Mouse (Mus musculus): ENCODE measurements around the gene Dtx3. TPM values are rescaled to one million over a fixed set of nuclear protein-coding genes. Genes with fewer than 3 reads are reported as not detected.

Gene Dtx3
- polyA plus RNA-seq, 1 experiment from 2014 or later, result 223 TPM

DNA sequence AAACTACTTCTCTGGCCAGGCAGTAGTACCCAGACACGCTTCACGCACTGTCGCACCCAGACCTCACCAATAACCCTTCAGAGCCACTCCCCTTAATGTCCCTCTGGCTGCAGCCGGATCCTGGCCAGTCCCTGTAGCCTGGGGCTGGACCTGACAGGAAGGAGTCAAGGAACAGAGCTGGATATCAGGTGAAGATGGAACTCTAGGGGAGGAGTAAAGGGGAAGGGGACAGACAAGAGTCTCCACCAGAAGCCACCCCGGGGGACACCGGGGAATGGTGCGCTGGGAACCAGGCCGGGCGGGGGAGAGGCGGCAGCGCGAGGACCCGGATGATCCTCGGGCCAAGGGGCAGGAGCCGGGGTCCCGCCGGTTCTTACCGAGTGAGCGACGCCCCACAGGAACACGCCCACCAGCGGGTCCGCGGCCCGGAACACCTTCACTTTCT is 15.5 kb upstream of the Dtx3 start:
- H3K36me3 ChIP-seq (replicated peaks; ENCODE audit: control insufficient read depth, insufficient read depth), result peaks cover 28% of the 10 kb centered on the region
- H3K9me3 ChIP-seq (ENCODE audit: control insufficient read depth, low read length), result no peaks in the 10 kb centered on the region
- 0% methylated on average over 25 of the region's 25 CpGs for WGBS
- H3K4me2 ChIP-seq (replicated peaks), result peak overlapping the region; percentile 89
- H3K9ac ChIP-seq, result peak overlapping the region; percentile 75
- no peak overlapping the region for H3K27ac ChIP-seq
- peak; percentile 47 for ATAC-seq (ENCODE audit: low FRiP score)
- peaks cover 17% of the 10 kb centered on the region for H3K4me1 ChIP-seq (replicated peaks; ENCODE audit: control insufficient read depth, insufficient read depth, low read length)
- H3K4me3 ChIP-seq (replicated peaks; ENCODE audit: low read length), result peak overlapping the region; percentile 73
- H3K27me3 ChIP-seq (ENCODE audit: control insufficient read depth, insufficient read depth, low read length), result no peaks in the 10 kb centered on the region
- DNase-seq (ENCODE audit: low spot score), result no peak

DNA sequence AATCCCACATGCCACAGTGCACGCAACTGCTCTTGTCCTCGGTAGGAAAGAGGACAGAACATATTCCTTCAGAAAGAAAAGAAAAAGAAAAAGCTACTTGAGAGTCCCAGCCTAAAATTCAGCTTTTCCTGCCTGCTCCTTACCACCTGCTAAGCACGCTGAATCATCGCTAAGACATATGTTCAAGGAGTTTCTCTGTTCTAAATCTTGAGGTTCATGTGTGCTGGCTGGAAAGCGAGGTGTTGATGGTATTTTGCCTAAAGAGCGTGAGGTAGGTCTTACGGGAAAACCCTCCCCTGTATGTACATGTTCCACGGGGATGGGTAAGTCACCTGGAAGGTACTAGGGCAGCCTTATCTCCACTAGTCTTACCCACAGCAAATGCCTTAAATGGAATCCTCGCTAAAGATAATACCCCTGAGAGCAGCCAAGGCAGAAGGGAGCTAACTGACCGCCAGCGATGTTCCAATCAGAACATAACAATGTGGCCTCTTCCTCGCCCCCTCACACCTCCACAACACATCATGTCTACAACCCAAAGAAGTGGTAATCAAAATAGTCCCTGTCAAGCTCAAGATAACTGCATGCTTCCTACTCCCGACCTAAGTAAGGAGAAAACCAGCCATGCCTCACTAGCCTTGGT is 14.5 kb upstream of the Dtx3 start:
- DNase-seq (ENCODE audit: low spot score) (no peak), ATAC-seq (ENCODE audit: low FRiP score) (no peak)
- H3K27ac ChIP-seq, result no peak overlapping the region
- H3K4me2 ChIP-seq (replicated peaks), result peak overlapping the region; percentile 89
- H3K27me3 ChIP-seq (ENCODE audit: control insufficient read depth, insufficient read depth, low read length), result no peaks in the 10 kb centered on the region
- no peaks in the 10 kb centered on the region for H3K9me3 ChIP-seq (ENCODE audit: control insufficient read depth, low read length)
- peak overlapping the region; percentile 75; the same call in 1 of the 2 replicates for H3K9ac ChIP-seq
- H3K4me3 ChIP-seq (replicated peaks; ENCODE audit: low read length), result peak overlapping the region; percentile 73
- peaks cover 37% of the 10 kb centered on the region for H3K36me3 ChIP-seq (replicated peaks; ENCODE audit: control insufficient read depth, insufficient read depth)
- WGBS, result 87% methylated on average over 13 of the region's 13 CpGs
- peaks cover 17% of the 10 kb centered on the region for H3K4me1 ChIP-seq (replicated peaks; ENCODE audit: control insufficient read depth, insufficient read depth, low read length)

DNA sequence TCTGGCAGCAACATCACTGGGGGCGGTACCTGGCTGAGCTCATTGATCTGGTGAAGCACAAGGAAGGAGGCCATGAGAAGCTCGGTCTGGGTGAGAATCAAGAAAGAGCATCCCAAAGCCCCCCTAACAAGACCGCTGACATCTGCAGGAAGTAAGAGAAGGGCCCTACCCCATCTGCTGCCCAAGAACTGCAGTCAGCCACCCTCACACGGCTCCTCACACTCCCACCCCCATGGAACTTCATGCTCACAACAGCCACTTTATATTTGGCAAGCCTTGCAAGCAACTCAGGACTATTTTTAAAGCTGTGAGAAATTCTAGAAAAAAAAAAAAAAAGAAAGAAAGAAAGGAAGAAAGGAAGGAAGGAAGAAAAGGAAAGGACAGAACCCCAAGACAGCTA is 13.4 kb upstream of the Dtx3 start:
- DNase-seq (ENCODE audit: low spot score), result no peak
- no peak overlapping the region for H3K27ac ChIP-seq
- WGBS, result 88% methylated on average over 4 of the region's 4 CpGs
- no peaks in the 10 kb centered on the region for H3K9me3 ChIP-seq (ENCODE audit: control insufficient read depth, low read length)
- no peak overlapping the region for H3K4me3 ChIP-seq (replicated peaks; ENCODE audit: low read length)
- H3K4me1 ChIP-seq (replicated peaks; ENCODE audit: control insufficient read depth, insufficient read depth, low read length), result peaks cover 17% of the 10 kb centered on the region
- H3K36me3 ChIP-seq (replicated peaks; ENCODE audit: control insufficient read depth, insufficient read depth), result peaks cover 47% of the 10 kb centered on the region
- no peak overlapping the region for H3K9ac ChIP-seq
- no peak for ATAC-seq (ENCODE audit: low FRiP score)
- no peaks in the 10 kb centered on the region for H3K27me3 ChIP-seq (ENCODE audit: control insufficient read depth, insufficient read depth, low read length)
- no peak overlapping the region for H3K4me2 ChIP-seq (replicated peaks)

DNA sequence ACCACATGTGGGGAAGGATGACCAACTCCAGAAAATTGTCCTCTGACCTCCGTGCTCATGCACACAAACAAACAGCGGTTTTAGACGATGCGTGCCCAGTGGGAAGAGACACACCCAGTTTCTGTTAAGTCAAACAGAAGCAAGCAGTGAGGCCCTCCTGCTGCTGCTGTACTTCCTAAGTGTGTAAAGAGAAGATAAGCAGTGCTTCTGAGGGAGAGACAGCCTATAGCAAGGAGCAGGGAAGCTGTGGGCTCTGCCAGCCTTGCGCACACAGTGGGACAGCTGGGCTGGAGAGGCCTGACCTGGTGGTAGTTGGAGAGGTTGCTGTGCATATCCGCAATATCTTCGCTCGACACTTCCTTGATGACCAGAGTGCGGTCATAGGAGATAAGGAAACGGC is 9.8 kb upstream of the Dtx3 start:
- Histone ChIP-seq H3K4me3 (replicated peaks; ENCODE audit: low read length) (no peak overlapping the region), H3K36me3 (replicated peaks; ENCODE audit: control insufficient read depth, insufficient read depth) (peaks cover 80% of the 10 kb centered on the region), H3K9me3 (ENCODE audit: control insufficient read depth, low read length) (no peaks in the 10 kb centered on the region), H3K4me2 (replicated peaks) (no peak overlapping the region), H3K27ac (no peak overlapping the region), H3K4me1 (replicated peaks; ENCODE audit: control insufficient read depth, insufficient read depth, low read length) (peaks cover 8% of the 10 kb centered on the region), H3K27me3 (ENCODE audit: control insufficient read depth, insufficient read depth, low read length) (no peaks in the 10 kb centered on the region), H3K9ac (no peak overlapping the region)
- WGBS, result 92% methylated on average over 10 of the region's 10 CpGs
- no peak for DNase-seq (ENCODE audit: low spot score)
- ATAC-seq (ENCODE audit: low FRiP score), result no peak

DNA sequence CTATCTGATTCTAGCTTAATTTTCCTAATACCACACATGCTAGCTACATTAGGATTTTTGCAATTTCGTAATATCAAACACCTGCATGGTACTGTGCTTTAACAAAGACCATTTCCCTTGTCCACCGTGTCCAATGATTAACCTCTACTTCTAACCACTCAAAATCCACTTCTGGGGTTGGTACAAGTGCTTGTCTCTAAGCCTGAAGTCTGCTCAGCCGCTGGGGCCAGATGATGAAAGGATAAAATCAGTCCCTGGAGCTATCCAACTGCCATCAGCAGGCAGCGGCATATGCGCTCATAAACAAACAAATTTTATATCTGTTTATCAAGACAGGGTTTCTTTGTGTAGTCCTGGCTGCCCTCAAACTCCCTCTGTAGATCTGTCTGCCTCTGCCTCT is 9.1 kb upstream of the Dtx3 start:
- 93% methylated on average over 5 of the region's 5 CpGs for WGBS
- no peaks in the 10 kb centered on the region for H3K4me1 ChIP-seq (replicated peaks; ENCODE audit: control insufficient read depth, insufficient read depth, low read length)
- DNase-seq (ENCODE audit: low spot score) (no peak), ATAC-seq (ENCODE audit: low FRiP score) (no peak)
- H3K9ac ChIP-seq, result no peak overlapping the region
- H3K9me3 ChIP-seq (ENCODE audit: control insufficient read depth, low read length), result no peaks in the 10 kb centered on the region
- H3K4me3 ChIP-seq (replicated peaks; ENCODE audit: low read length), result no peak overlapping the region
- H3K36me3 ChIP-seq (replicated peaks; ENCODE audit: control insufficient read depth, insufficient read depth), result peaks cover 88% of the 10 kb centered on the region
- no peak overlapping the region for H3K4me2 ChIP-seq (replicated peaks)
- no peaks in the 10 kb centered on the region for H3K27me3 ChIP-seq (ENCODE audit: control insufficient read depth, insufficient read depth, low read length)
- H3K27ac ChIP-seq, result no peak overlapping the region

DNA sequence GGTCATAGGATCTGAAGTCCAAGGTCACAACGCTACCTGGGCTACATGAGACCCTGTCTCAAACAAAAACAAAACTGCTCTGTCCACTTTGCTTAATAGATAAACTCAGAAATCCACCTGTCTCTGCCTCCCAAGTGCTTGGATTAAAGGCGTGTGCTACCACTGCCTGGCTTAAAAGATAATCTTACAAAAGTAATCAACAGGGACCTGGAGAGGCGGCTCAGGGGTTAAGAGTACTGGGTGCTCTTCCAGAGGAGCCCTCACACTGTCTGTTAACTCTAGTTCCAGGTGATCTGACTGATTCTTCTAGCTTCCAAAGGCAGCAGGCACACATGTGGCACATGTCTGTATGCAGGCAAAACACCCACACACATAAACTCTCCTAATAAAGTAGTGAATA is 7.6 kb upstream of the Dtx3 start:
- Histone ChIP-seq H3K27me3 (ENCODE audit: control insufficient read depth, insufficient read depth, low read length) (no peaks in the 10 kb centered on the region), H3K36me3 (replicated peaks; ENCODE audit: control insufficient read depth, insufficient read depth) (peaks cover 96% of the 10 kb centered on the region), H3K4me2 (replicated peaks) (no peak overlapping the region), H3K9ac (no peak overlapping the region), H3K27ac (no peak overlapping the region), H3K4me1 (replicated peaks; ENCODE audit: control insufficient read depth, insufficient read depth, low read length) (no peaks in the 10 kb centered on the region), H3K4me3 (replicated peaks; ENCODE audit: low read length) (no peak overlapping the region), H3K9me3 (ENCODE audit: control insufficient read depth, low read length) (no peaks in the 10 kb centered on the region)
- WGBS, result 93% methylated on average over 3 of the region's 3 CpGs
- DNase-seq (ENCODE audit: low spot score) (no peak), ATAC-seq (ENCODE audit: low FRiP score) (no peak)

DNA sequence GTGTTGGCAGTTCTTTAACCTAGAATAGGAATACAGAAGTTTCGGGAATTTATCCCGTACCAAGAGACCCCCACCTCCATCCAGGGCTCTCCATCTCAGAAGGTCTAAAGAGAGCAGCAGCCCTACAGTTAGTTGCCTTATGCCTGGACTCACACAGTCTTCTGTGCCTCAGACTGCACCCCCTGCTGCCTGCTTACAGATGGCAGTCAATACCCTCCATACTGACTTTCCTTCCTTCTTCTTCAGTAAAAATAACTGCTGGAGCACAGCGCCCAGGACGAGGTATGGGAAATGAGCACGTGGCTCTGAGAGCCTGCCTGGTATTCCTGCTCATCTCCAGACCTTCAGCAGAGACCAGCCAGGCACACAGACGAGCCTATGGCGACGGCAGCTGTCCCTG is 4.8 kb upstream of the Dtx3 start:
- DNase-seq (ENCODE audit: low spot score), result no peak
- 87% methylated on average over 8 of the region's 8 CpGs for WGBS

DNA sequence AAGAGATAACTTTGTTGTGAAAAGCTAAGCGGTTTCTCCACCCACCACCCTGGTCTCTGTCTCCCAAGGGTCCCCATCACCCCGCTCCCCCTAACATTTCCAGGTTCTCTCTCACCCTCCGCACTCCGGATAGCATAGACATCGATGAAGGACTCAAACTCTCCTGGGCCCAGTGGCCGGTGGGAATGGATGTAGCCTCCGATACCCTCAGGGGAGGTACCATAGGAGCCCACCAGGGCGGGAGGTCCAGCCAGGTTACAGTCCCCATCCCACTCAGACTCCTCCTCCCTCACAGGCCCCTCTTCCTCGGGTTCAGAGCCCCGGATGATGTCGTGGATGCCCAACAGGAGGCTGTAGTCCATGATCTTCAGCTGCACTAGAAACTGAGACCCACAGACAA is 3.9 kb upstream of the Dtx3 start:
- H3K36me3 ChIP-seq (replicated peaks; ENCODE audit: control insufficient read depth, insufficient read depth), result peaks cover 65% of the 10 kb centered on the region
- DNase-seq (ENCODE audit: low spot score) (no peak), ATAC-seq (ENCODE audit: low FRiP score) (no peak)
- H3K27me3 ChIP-seq (ENCODE audit: control insufficient read depth, insufficient read depth, low read length), result no peaks in the 10 kb centered on the region
- no peak overlapping the region for H3K4me2 ChIP-seq (replicated peaks)
- peaks cover 14% of the 10 kb centered on the region for H3K4me1 ChIP-seq (replicated peaks; ENCODE audit: control insufficient read depth, insufficient read depth, low read length)
- H3K4me3 ChIP-seq (replicated peaks; ENCODE audit: low read length), result no peak overlapping the region
- no peak overlapping the region for H3K27ac ChIP-seq
- no peak overlapping the region for H3K9ac ChIP-seq
- WGBS, result 88% methylated on average over 11 of the region's 11 CpGs
- H3K9me3 ChIP-seq (ENCODE audit: control insufficient read depth, low read length), result no peaks in the 10 kb centered on the region

More for the DNA sequence above, 4.8 kb upstream of the Dtx3 start:
- H3K27me3 ChIP-seq (ENCODE audit: control insufficient read depth, insufficient read depth, low read length), result no peaks in the 10 kb centered on the region
- peaks cover 73% of the 10 kb centered on the region for H3K36me3 ChIP-seq (replicated peaks; ENCODE audit: control insufficient read depth, insufficient read depth)
- no peaks in the 10 kb centered on the region for H3K9me3 ChIP-seq (ENCODE audit: control insufficient read depth, low read length)
- H3K4me3 ChIP-seq (replicated peaks; ENCODE audit: low read length), result no peak overlapping the region
- no peak overlapping the region for H3K4me2 ChIP-seq (replicated peaks)
- no peak overlapping the region for H3K27ac ChIP-seq
- H3K4me1 ChIP-seq (replicated peaks; ENCODE audit: control insufficient read depth, insufficient read depth, low read length), result peaks cover 8% of the 10 kb centered on the region
- no peak for ATAC-seq (ENCODE audit: low FRiP score)
- no peak overlapping the region for H3K9ac ChIP-seq

DNA sequence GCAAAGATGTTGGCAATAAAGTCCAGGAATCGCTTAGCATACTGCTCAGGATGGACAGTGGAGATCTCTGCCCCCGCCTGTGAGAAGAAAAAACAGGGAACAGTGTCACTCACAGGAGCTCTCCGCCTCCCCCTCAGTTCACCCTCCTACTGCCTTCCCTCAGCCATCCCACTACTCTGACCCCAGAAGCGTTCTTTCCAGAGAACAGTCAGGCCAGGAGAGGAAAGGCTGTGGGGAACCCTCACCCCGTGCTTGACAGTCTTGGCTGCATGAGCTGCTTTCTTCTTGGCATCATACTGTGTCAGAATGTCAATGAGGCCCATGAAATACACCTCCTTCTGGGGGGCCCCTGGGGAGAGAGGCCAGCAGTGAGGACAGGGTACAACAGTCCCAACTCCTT is 3.5 kb upstream of the Dtx3 start:
- H3K4me2 ChIP-seq (replicated peaks), result no peak overlapping the region
- no peak for ATAC-seq (ENCODE audit: low FRiP score)
- 60% methylated on average over 5 of the region's 5 CpGs for WGBS
- no peak overlapping the region for H3K4me3 ChIP-seq (replicated peaks; ENCODE audit: low read length)
- no peaks in the 10 kb centered on the region for H3K27me3 ChIP-seq (ENCODE audit: control insufficient read depth, insufficient read depth, low read length)
- H3K4me1 ChIP-seq (replicated peaks; ENCODE audit: control insufficient read depth, insufficient read depth, low read length), result peaks cover 18% of the 10 kb centered on the region
- peaks cover 63% of the 10 kb centered on the region for H3K36me3 ChIP-seq (replicated peaks; ENCODE audit: control insufficient read depth, insufficient read depth)
- no peak overlapping the region for H3K27ac ChIP-seq
- no peak for DNase-seq (ENCODE audit: low spot score)
- H3K9me3 ChIP-seq (ENCODE audit: control insufficient read depth, low read length), result no peaks in the 10 kb centered on the region
- no peak overlapping the region for H3K9ac ChIP-seq

DNA sequence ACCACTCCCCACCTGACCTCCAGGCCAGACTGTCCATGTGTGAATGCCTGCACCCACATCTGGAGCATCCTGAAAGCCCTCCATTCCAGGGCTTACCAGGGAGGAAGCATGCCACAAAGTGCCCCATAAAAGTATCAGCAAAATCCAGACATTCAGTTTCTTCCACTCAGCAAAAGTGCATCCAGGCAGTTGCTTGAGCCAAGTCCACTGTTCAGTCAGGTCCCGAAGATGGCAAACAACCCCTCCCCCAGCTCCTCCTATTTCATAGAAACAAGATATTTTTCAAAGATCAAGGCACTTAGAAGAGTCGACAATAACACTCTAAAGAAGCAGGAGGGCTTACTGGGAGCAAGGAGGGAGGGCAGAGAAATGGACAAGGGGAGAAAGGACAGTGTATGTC is 3.0 kb upstream of the Dtx3 start:
- Histone ChIP-seq H3K4me1 (replicated peaks; ENCODE audit: control insufficient read depth, insufficient read depth, low read length) (peaks cover 18% of the 10 kb centered on the region), H3K36me3 (replicated peaks; ENCODE audit: control insufficient read depth, insufficient read depth) (peaks cover 58% of the 10 kb centered on the region), H3K9me3 (ENCODE audit: control insufficient read depth, low read length) (no peaks in the 10 kb centered on the region), H3K27ac (no peak overlapping the region), H3K27me3 (ENCODE audit: control insufficient read depth, insufficient read depth, low read length) (no peaks in the 10 kb centered on the region), H3K4me2 (replicated peaks) (no peak overlapping the region), H3K4me3 (replicated peaks; ENCODE audit: low read length) (no peak overlapping the region), H3K9ac (no peak overlapping the region)
- DNase-seq (ENCODE audit: low spot score), result no peak
- ATAC-seq (ENCODE audit: low FRiP score), result no peak
- WGBS, result 77% methylated on average over 2 of the region's 2 CpGs
